Mouse (Mus musculus) limb, embryonic 10.5 days (tissue): ENCODE results near the gene Ppp4r3a. TPM values are rescaled to one million over a fixed set of nuclear protein-coding genes. Genes with fewer than 3 reads are reported as not detected.
"Not testable (repeated sequence)": the region's sequence is repeated elsewhere in the genome, so short reads cannot be mapped to it uniquely, and the experiment has no call there.

Experiments
- DNase-seq: peaks from one replicate; pipeline ENCODE4 v3.0.0-alpha.2; 2017; ENCODE audit warnings: low spot score
- H3K27ac ChIP-seq: fragments of 300-500 bp; sonication (generic); 2 replicates; pipeline ENCODE4 v1.5.1; 2016; ENCODE audit warnings: mild to moderate bottlenecking
- H3K27me3 ChIP-seq: fragments of 300-500 bp; sonication (generic); 2 replicates; pipeline ENCODE4 v1.6.1; 2016; ENCODE audit warnings: low read depth, mild to moderate bottlenecking; ENCODE audit not compliant: poor library complexity, severe bottlenecking
- H3K36me3 ChIP-seq: fragments of 300-500 bp; sonication (generic); 2 replicates; pipeline ENCODE4 v1.6.1; 2016; ENCODE audit warnings: mild to moderate bottlenecking, moderate library complexity
- H3K4me1 ChIP-seq: fragments of 300-500 bp; sonication (generic); 2 replicates; pipeline ENCODE4 v1.6.1; 2016
- H3K4me3 ChIP-seq: fragments of 300-500 bp; sonication (generic); 2 replicates; pipeline ENCODE4 v1.5.1; 2016; ENCODE audit warnings: mild to moderate bottlenecking, moderate library complexity
- H3K9me3 ChIP-seq: fragments of 300-500 bp; sonication (generic); replicated peaks from 2 replicates; pipeline ENCODE4 v1.6.1; 2016; ENCODE audit warnings: mild to moderate bottlenecking
- WGBS: fragments of 180-500 bp; shearing (Covaris S2); methylation state at CpG from one replicate; pipeline ENCODE4 v1.1.7; 2016; 5-methylcytosine and 5-hydroxymethylcytosine counted together
- polyA plus RNA-seq: library from polyadenylated mRNA; unstranded; fragments of >200 nt; fragmentation: Nextera tagmentation; extraction: Ambion mirVana; gene quantifications from 2 replicates; pipeline ENCODE4 v1.2.1, GENCODE M21; 2016

The Ppp4r3a gene
- polyA plus RNA-seq, 1 experiment from 2014 or later, result 63.1 TPM

DNA sequence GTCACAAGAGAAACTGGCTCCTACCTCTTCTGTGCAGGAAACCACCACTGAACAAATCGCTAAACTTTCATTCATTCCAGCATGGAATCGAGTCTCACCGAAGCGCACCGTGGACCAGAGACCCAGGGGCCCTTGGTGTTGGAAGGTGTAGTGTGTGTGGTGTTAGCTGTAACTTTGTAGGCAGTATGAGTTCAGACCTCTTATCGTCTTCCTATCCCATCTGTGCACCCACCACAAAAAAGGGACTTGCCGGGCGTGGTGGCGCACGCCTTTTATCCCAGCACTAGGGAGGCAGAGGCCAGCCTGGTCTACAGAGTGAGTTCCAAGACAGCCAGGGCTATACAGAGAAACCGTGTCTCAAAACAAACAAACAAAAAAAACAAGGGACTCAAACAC lies 68.3 kb downstream of the Ppp4r3a start:
- 89% methylated on average over 11 of the region's 11 CpGs for WGBS
- Histone ChIP-seq H3K27ac (no peak overlapping the region), H3K27me3 (peaks cover 41% of the 10 kb centered on the region), H3K4me1 (peaks cover 80% of the 10 kb centered on the region), H3K4me3 (no peak overlapping the region), H3K36me3 (peaks cover 6% of the 10 kb centered on the region), H3K9me3 (no peaks in the 10 kb centered on the region)
- DNase-seq, result no peak

GRCm38 (mm10) chr12:101014549-101015164 lies 68.8 kb downstream of the Ppp4r3a start:
- Histone ChIP-seq H3K4me3 (no peak overlapping the region), H3K36me3 (peaks cover under 1% of the 10 kb centered on the region; the same call in 1 of the 2 replicates), H3K27ac (no peak overlapping the region), H3K9me3 (no peaks in the 10 kb centered on the region), H3K27me3 (peaks cover 41% of the 10 kb centered on the region), H3K4me1 (peaks cover 84% of the 10 kb centered on the region)
- no peak for DNase-seq
- 78% methylated on average over 10 of the region's 10 CpGs for WGBS

DNA sequence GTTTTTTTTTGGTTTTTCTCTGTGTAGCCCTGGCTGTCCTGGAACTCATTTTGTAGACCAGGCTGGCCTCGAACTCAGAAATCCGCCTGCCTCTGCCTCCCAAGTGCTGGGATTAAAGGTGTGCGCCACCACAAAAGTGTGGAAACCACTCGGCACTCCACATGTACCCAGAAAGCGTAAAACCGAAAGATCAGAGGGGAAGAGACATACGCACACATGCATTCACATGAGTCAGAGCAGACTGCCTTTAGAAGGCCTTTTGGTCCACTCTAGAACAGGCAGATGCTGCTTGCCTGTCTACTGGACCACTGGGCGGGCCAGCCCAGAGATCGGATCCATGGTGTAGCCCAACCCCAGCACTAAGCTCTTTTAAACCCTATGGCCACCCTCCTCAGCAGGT lies 69.8 kb downstream of the Ppp4r3a start:
- H3K36me3 ChIP-seq, H3K4me3 ChIP-seq, H3K9me3 ChIP-seq, DNase-seq: not testable (repeated sequence)
- 90% methylated on average over 9 of the region's 9 CpGs for WGBS
- Histone ChIP-seq H3K27me3 (peaks cover 43% of the 10 kb centered on the region), H3K4me1 (peaks cover 80% of the 10 kb centered on the region), H3K27ac (peak overlapping the region; percentile 42; the same call in 1 of the 2 replicates)

- Histone ChIP-seq H3K4me1 (peaks cover 80% of the 10 kb centered on the region), H3K4me3 (no peak overlapping the region), H3K9me3 (no peaks in the 10 kb centered on the region), H3K27me3 (peaks cover 48% of the 10 kb centered on the region), H3K36me3 (no peaks in the 10 kb centered on the region), H3K27ac (0 out of 2 replicates have a peak overlapping the region, but pooled peaks have one; percentile 2)
- WGBS, result 58% methylated on average over 8 of the region's 8 CpGs
- no peak for DNase-seq
These were observed 70.3 kb downstream of the Ppp4r3a start for GRCm38 (mm10) chr12:101013078-101013665.

- Histone ChIP-seq H3K4me1 (peaks cover 80% of the 10 kb centered on the region), H3K36me3 (no peaks in the 10 kb centered on the region), H3K27me3 (peaks cover 49% of the 10 kb centered on the region), H3K27ac (0 out of 2 replicates have a peak overlapping the region, but pooled peaks have one; percentile 2), H3K4me3 (no peak overlapping the region), H3K9me3 (no peaks in the 10 kb centered on the region)
- 15% methylated on average over 17 of the region's 17 CpGs for WGBS
- no peak for DNase-seq
These were observed 71.1 kb downstream of the Ppp4r3a start for GRCm38 (mm10) chr12:101012197-101013077.

GRCm38 (mm10) chr12:101011017-101011416 lies 72.5 kb downstream of the Ppp4r3a start:
- Histone ChIP-seq H3K27ac (no peak overlapping the region), H3K36me3 (no peaks in the 10 kb centered on the region), H3K4me1 (peaks cover 73% of the 10 kb centered on the region), H3K9me3 (no peaks in the 10 kb centered on the region), H3K27me3 (peaks cover 63% of the 10 kb centered on the region), H3K4me3 (no peak overlapping the region)
- no peak for DNase-seq
- 87% methylated on average over 7 of the region's 7 CpGs for WGBS

- H3K27ac ChIP-seq, result no peak overlapping the region
- no peaks in the 10 kb centered on the region for H3K36me3 ChIP-seq
- no peaks in the 10 kb centered on the region for H3K9me3 ChIP-seq
- H3K27me3 ChIP-seq, result peaks cover 66% of the 10 kb centered on the region
- 41% methylated on average over 10 of the region's 10 CpGs for WGBS
- DNase-seq, result no peak
- no peak overlapping the region for H3K4me3 ChIP-seq
- peaks cover 66% of the 10 kb centered on the region for H3K4me1 ChIP-seq
These were observed 73.2 kb downstream of the Ppp4r3a start for GRCm38 (mm10) chr12:101010148-101010920.

GRCm38 (mm10) chr12:101009225-101009624 lies 74.3 kb downstream of the Ppp4r3a start:
- no peaks in the 10 kb centered on the region for H3K9me3 ChIP-seq
- no peaks in the 10 kb centered on the region for H3K36me3 ChIP-seq
- peaks cover 58% of the 10 kb centered on the region for H3K4me1 ChIP-seq
- H3K4me3 ChIP-seq, result no peak overlapping the region
- 86% methylated on average over 4 of the region's 4 CpGs for WGBS
- H3K27me3 ChIP-seq, result peaks cover 64% of the 10 kb centered on the region
- H3K27ac ChIP-seq, result no peak overlapping the region
- DNase-seq, result no peak

- no peaks in the 10 kb centered on the region for H3K36me3 ChIP-seq
- WGBS, result 42% methylated on average over 4 of the region's 4 CpGs
- H3K4me1 ChIP-seq, result peaks cover 58% of the 10 kb centered on the region
- no peaks in the 10 kb centered on the region for H3K9me3 ChIP-seq
- H3K27me3 ChIP-seq, result peaks cover 64% of the 10 kb centered on the region
- DNase-seq, result no peak
- H3K4me3 ChIP-seq, result no peak overlapping the region
- H3K27ac ChIP-seq, result no peak overlapping the region
These were observed 74.9 kb downstream of the Ppp4r3a start for GRCm38 (mm10) chr12:101008648-101009047.

DNA sequence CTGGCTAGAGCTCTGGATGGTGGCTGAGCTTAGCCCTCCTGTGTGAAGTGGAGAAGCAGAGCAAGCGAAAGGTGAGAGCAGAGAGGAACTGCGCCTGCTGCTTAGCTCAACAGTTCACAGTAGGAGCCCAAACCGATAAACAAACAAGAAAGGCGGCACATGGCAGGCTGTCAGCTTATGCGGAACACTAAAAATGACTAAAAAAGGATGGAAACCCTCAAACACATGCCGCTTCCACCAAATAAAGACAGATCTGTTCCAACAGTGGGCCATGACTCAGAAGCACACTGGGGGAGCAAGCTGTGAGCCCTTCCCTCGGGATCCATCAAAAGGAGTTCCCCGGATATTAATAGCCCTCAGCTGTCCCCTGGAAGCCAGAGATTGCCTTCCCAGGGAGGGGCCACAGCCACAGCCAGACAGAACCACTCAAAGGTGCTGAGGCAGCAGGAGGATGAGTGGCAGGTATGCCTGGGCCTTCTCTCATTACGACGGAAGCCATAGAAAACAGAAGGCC lies 75.5 kb downstream of the Ppp4r3a start:
- Histone ChIP-seq H3K4me1 (peaks cover 60% of the 10 kb centered on the region), H3K36me3 (no peaks in the 10 kb centered on the region), H3K9me3 (no peaks in the 10 kb centered on the region), H3K27ac (no peak overlapping the region), H3K4me3 (no peak overlapping the region), H3K27me3 (peaks cover 67% of the 10 kb centered on the region)
- WGBS, result 23% methylated on average over 10 of the region's 10 CpGs
- no peak for DNase-seq

DNA sequence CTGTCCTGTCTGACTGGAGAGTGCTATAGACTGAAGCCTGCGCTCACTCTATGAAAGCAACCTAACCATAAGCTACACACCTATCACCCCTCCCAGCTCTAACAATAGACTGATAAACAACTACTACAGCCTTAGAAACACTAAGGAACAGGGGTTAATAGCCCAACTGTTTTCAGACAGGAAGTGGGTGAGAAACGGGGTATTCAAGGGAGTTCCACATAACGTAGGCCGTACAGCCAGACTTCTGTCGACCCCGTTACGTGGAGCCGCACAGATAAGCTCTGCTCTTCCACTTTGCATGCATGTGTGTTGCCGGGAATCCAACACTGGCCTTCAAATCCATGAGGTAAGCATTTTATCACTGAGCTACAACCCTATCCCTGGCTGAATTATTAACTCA lies 76.1 kb downstream of the Ppp4r3a start:
- no peak for DNase-seq
- H3K27me3 ChIP-seq, result peaks cover 68% of the 10 kb centered on the region
- H3K4me3 ChIP-seq, result no peak overlapping the region
- no peaks in the 10 kb centered on the region for H3K36me3 ChIP-seq
- H3K27ac ChIP-seq, result no peak overlapping the region
- no peaks in the 10 kb centered on the region for H3K9me3 ChIP-seq
- peaks cover 60% of the 10 kb centered on the region for H3K4me1 ChIP-seq
- WGBS, result 80% methylated on average over 9 of the region's 9 CpGs

- no peak for DNase-seq
- Histone ChIP-seq H3K4me3 (no peak overlapping the region), H3K36me3 (no peaks in the 10 kb centered on the region), H3K9me3 (no peaks in the 10 kb centered on the region), H3K4me1 (peaks cover 55% of the 10 kb centered on the region), H3K27me3 (peaks cover 71% of the 10 kb centered on the region), H3K27ac (no peak overlapping the region)
- 89% methylated on average over 12 of the region's 12 CpGs for WGBS
These were observed 77.7 kb downstream of the Ppp4r3a start for GRCm38 (mm10) chr12:101005665-101006420.
